Mouse (Mus musculus) spleen, postnatal 4 days (tissue): ENCODE measurements around the gene 6430571L13Rik.
"Not testable (repeated sequence)": the region's sequence is repeated elsewhere in the genome, so short reads cannot be mapped to it uniquely, and the experiment has no call there.

ENCODE experiments used
- DNase-seq, 2 experiments: peaks; one replicate each; pipeline ENCODE4 v3.0.0; 2022; ENCODE audit warnings: low spot score in 2 of 2

6430571L13Rik gene

DNA sequence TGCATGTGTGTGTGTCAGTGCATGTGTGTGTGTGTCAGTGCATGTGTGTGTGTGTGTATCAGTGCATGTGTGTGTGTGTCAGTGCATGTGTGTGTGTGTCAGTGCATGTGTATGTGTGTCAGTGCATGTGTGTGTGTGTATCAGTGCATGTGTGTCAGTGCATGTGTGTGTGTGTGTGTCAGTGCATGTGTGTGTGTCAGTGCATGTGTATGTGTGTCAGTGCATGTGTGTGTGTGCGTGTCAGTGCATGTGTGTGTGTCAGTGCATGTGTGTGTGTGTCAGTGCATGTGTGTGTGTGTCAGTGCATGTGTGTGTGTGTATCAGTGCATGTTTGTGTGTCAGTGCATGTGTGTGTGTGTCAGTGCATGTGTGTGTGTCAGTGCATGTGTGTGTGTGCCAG lies 33.7 kb upstream of the 6430571L13Rik start:
- not testable (repeated sequence) for DNase-seq

DNA sequence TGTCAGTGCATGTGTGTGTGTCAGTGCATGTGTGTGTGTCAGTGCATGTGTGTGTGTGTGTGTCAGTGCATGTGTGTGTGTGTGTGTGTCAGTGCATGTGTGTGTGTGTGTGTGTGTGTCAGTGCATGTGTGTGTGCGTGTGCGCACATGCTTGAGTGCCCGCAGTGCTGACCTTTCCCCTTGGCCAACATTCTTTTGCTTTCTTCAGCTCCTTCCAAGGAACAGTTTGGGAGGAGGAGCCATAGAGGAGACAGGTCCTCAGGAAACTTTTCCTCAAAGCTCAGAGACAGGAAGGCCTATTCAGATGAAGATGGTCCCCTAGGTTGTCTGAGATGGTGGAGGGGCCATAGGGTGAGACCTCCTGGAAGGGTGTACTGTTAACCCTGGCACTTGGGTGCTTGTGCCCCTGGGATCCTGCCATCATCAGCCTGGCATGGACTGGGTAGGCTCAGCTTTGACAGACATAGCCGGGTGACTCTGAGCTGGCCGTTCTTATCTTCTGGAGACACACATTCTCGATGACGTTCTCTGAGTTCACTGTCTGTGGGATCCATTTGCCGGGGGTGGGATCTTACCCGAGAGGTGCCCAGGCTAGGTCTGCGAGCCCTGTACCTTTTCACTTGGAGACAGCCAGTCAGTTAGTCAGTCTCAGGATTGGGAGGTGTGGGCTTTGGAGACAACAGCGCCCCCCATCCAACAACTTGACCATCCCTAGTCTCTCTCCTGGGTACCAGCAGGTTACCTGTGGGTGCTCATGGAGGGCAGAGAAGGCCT lies 33.1 kb upstream of the 6430571L13Rik start:
- peak in 1 of 2 experiments; percentile 51 for DNase-seq

DNA sequence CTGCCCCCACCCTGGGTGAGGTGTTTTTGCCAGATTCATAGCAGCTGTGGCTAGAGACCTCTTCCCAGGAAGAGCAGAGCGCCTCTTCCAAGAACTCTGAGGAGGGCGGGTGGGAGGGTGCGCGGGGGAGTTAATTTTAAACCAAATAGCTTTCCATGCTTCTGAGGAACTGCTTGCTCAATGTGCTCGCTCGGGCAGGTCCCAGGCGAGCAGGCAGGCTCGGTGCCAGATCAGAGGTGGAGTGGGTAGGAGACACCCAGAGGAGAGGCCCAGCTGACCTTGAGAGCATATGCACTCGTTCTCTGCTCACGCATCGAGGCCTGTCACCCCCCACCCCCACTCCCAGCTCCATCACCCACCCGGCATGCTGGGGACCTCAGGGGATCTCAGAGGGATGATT lies 32.5 kb upstream of the 6430571L13Rik start:
- DNase-seq = peak; percentile 53 to 72

DNA sequence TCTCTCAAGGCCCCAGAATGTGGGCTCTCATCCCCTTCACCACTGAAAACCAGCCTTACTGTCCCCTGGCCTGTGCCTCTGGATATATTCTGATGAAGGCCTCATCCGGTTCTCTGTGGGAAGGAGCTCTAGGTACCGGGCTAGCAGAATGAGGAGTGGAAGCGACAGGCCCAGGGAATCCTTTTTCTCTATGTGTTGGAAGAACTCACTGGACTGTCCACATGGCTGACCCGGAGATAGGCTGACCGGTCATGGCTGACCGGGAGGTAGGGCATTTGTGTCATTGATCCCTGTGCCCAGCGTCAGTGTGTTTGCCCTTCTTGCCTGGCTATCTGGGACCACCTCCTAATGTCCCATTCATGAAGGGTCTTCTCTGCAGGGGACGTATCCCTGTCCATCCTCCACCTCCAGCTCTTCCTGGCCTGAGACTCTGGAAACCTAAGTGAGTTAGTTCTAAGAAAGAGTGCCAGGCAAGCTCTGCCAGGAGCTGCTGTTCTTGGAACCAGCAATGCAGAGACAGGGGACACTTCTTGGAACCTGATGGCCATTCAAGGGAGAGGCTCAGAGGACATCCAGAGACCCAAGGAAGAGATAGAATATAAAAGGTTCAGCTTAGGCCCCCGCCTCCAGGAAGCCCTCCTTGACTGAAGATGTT lies 31.9 kb upstream of the 6430571L13Rik start:
- no peak for DNase-seq

DNA sequence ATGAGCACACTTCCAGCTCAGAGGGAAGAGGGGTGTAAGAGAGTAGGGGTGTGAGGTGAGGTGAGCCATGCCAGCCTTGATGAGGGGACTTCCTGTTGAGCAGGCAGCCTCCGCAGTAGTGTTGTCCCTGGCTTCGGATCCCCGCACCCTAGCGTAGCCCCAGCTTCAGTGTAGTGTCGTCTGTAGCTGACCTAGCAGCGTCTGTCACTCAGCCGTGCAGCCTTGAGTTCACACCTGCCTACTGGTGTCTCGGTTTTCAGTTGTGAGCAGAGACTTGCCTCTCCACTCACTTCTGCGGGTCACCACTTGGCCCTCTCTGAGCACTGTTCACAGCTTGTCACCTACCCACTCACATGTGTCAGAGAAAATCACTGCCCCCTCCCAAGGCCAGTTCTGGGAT lies 31.2 kb upstream of the 6430571L13Rik start:
- no peak for DNase-seq

DNA sequence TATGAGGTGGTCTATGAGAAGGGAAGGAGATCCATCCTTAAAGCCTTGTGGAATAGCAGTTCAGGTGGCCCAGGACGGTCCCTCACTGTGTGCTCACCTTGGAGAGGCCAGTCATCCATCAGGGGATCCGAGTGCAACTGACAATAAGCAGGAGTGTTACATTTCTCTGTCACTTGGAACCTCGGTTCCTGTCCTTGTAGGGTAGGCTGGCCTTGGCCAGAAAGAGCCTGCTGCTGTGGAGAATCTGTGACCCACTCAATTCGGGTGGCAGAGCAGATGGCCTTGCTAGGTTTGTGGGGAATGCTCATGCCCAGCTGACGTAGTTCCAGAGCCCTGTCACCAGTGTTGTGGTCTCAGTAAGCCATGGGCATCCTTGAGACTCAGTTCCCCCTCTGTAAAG lies 30.8 kb upstream of the 6430571L13Rik start:
- no peak for DNase-seq

DNA sequence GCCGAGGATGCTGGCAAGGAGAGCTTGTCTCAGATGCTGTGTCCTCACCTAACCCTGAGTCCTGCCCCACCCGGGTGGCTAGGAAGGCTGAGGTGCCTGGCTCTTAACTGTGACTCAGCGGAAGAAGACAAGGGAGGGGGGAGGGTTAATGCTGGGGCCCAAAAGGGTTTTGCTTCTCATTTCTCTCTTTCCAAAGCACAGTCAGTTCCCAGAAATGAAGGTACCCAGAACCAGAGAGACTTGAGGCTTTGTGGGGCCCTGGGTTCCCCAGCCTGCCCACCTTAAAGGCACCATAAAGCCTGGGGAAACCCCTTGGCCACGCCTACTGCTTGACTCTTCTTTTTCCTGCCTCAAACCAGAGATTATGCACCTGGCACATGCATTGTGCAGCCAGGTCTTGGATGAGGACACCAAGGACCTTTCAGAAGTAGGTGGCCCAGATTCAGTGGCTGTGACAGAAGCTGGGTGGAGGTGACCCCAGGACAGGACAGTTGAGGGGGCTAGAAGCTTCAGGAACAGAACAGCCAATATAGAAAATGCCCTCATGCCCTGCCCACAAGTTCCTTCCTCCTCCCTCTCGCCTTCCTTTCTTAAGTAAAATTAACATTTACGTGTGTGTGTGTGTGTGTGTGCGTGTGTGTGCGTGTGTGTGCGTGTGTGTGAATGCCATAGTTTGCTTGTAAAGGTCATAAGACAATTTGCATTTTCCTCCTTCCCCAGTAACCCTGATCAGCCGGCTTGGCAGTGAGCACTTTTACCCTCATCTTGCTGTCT lies 27.4 kb upstream of the 6430571L13Rik start:
- DNase-seq = peak in 1 of 2 experiments; percentile 52

DNA sequence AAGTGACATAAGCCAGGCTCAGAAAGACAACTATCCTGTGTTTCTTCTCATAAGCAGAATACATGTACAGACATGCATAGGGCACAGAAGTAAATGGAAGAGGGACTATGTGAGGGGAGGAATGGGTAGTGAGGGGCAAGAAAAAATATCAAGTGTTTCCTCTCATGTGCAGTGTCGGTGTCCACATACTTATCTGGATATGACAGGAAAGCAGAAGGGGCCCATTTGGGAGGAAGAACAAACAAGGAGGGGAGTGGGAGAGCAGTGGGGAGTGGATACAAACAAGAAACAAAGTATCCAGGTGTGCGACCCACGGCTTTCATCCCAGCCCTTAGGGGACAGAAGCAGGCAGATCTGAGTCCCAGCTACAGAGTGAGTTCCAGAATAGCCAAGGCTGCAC lies 26.5 kb upstream of the 6430571L13Rik start:
- DNase-seq = no peak

DNA sequence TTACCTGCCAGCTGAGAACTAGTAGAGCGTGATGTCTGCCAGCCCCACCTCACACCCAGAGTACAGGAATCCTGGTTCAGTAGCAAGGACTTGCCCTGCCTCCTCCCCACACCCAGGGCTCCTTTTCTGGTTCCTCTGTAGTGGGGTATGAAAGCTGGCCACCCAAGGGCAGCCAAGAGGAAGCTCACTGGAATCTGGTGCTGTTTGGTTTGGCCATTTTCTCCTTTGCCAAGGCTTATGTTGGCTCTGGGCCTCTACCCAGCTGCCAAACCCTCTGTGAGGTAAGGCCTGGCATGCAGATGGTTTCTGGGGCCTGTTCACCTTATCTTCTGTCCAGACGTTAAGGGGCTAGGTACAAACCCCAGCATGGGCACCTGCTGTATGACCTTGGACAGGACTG lies 24.6 kb upstream of the 6430571L13Rik start:
- DNase-seq = no peak

DNA sequence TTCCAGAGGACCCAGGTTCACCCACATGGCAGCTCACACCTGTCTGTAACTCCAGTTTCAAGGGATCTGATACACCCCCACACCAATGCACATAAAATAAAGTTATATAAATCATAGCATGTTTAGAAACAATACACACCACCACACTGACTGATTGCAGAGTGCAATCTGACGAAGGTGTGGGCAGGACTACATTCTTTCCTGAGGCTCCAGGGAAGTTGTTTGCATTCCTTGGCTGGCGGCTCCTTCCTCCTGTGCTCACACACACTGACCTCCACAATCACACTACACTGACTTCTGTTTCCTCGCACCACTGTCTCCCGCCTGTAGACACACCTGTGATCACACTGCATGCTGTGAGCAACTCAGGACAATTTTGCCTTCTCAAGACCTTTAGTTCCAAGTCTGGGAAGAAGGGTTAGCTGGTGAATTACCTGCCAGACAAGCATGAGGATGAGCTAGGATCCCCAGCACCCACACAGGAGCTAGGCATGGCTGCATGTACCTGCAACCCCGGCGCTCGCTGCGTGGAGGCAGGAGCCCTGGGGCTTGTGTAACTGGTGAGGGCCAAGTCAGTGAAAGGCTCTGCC lies 17.8 kb upstream of the 6430571L13Rik start:
- DNase-seq = no peak

DNA sequence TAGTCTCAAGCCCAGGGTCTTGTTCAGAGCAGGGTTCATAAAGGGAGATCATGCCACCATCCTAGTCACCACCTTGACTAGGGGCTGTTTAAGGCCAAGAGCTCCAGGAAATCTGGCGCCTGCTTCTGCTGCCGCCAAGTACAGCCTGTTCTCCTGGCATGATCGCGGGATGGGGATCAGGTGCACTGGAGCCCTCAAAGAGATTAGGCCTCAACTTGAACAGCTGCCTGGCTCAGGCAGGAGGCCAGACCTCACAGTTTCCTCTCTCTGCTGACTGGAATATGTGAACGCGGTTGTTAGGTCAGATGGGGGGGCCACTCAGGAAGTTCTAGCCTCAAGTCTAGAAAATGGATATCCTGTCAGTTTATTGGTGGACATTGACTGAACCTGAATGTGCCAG lies 16.8 kb upstream of the 6430571L13Rik start:
- no peak for DNase-seq

DNA sequence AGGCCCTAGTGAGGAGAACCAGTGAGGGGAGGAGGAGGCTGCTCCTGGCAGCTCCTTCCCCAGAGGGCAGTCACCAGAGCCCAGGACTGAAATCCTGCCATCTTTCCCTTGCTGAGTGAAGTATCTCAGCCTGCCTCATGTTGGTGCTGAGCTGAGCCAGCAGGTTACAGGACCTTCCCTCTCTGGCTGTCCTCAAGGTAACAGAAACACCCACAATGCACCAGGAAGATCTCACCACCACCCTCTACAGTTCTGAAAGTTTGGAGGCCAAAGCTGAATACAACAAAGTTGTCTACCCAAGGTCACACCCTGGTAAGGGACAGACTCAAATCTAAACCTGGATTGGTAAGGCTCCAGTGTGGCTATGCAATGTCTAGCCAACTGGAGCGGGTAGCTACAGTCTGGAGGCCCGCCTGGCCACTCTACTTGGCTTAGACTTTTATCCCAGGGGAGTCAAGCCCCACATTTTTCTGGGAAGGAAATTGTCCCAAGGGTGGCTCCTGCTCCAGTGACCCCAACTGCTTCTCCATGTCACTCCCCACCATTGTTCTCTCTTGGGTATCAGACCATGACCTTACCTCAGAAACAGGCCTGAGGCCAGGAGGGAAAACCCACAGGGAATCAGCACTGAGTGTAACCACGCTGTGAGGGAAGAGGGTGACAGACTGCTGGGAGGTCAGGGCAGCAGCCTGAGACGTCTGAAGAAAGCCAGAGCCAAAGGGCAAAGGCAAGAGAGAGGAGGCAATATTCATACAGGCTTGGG lies 15.4 kb upstream of the 6430571L13Rik start:
- no peak for DNase-seq

DNA sequence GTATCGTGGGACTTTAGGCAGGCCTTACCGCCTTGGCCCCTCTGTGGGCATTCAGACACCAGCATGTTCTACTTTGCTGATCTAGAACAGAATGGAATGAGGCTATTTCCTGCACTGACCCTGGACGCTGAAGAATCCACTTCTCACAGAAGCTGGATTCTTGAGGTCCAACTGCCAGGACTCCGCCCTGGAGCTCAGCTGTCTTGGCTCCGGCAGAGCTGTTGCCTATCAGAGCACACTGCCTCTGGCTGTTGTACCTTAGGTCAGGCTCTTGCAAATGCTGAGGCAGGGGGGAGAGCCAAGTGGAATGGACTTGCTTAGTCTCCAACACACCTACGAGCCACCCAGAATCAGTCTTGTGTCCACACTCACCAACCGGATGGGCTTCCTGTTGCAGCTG lies 14.5 kb upstream of the 6430571L13Rik start:
- no peak for DNase-seq

DNA sequence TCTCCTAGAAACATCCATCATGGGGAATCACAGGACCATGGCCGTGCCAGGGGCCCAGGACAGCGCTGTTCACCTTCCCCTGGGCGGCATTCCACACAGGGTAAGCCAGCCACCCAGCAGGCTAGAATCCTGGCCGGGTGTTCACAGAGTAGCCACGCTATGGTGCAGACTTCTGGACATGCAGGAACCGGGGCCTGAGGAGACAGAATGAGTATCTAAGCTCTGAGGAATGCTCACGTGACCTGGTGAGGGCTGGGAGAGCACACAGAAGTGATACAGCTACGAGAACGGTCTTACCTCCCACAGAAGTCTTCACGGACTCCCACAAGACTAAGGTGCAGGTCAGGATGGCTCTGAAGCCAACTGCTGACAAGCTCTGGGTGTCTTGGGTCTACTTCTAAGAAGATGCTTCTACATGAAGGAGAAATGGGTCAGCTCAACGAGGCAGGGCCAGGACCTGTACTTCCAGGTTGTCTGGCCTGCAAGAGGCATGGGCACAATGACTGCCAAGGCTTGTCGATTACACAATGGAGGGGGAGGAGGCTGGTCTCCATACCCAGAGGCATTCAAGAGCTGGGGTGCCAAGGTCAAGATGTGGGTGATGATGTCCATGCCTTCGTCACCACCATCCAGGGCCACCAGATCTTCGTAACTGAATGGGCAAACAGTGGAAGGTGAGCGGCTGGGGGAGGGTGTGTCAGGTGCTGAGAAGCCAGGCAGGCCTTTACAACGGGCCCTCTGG lies 12.4 kb upstream of the 6430571L13Rik start:
- no peak for DNase-seq

DNA sequence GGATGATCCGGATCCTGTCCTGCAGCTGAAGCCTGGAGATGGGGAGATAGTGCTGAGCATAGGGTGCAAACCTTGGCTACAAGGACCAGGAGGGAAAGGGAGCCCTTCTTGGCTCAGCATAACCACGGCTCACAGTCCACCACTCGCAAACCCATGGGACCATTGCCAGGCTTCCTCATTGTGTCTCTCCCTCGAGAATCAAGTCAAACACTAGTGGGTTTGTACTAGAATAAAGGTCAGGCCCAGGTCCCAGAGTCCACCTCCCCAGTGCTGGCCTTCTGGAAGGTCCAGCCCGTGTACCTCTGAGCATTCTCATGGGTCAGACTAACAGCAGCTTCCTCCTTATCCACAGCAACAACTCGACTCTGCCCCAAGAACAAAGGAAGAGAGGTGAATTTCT lies 9.6 kb upstream of the 6430571L13Rik start:
- DNase-seq = no peak

DNA sequence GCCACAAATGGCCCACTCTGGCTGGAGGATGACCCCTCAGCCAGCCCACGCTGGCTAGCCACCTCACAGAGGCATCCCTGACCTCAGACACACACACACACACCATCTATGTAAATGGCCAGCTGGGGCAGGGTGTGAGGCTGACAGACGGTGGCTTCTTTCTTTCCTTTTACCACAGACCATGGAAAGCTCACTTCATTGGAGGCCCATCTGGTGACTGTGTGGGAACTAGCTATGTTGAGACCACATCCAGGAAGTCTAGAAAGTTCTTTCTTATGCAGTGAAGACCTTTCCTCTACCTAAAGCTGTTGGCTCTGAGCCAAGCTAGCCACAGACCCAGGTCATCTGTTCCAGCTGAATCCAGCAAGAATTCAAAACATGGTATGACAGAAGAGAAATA lies 6.7 kb upstream of the 6430571L13Rik start:
- no peak for DNase-seq

DNA sequence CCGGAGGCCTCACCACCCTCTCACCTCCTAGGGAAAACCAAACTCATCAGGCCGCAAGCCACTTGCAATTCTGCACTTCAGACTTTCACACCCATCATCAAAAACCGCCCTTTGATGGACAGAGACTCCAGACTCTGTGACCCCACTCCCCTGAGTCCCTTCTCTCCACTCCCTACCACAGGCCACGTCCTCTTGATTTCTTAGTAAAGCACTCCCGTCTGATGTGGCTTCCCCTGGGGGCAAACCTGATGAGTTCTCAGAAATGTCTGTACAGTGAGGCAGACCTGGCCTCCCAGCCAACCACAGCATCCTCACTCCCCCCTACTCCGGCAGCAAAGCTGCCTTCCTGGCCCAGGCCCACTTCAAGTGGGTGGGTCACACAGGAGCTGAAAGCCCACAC lies 6.0 kb upstream of the 6430571L13Rik start:
- DNase-seq = no peak

DNA sequence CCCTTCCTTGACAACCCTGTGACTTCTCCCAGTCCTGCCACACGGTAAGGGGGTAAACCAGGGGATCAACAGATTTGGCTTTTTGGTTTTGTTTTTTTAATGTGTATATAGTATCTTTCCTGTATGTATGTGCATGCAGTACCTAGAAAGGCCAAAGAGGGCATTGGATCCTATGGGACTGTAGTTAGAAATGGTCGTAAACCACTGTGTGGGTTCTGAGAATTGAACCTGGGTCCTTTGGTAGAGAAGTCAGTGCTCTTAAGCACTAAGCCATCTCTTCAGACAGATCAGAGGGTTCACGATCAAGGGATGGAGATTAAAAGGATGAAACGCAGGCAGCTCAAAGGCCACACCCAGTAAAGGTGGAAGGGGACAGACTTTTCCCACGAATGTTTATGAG lies 5.4 kb upstream of the 6430571L13Rik start:
- no peak for DNase-seq

DNA sequence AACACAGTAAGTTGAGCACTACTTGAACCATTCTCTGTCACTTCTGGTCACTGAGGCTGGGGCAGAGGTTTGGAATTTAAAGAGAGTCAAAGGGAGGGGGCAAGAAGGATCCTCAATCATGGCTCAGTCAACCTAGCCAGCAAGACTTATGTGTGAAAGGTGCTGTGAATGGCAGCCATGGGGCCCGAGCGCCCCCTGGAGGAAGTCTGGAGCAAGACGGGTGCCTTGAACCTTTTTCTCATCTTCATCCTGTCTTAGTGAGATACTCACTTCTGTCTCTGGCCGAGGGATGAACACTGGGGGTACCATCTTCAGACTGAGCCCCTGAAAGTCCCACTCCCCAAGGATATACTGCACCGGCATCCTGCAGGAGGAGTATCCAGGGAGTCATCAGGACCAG lies 4.5 kb upstream of the 6430571L13Rik start:
- DNase-seq = peak; percentile 74 to 91

DNA sequence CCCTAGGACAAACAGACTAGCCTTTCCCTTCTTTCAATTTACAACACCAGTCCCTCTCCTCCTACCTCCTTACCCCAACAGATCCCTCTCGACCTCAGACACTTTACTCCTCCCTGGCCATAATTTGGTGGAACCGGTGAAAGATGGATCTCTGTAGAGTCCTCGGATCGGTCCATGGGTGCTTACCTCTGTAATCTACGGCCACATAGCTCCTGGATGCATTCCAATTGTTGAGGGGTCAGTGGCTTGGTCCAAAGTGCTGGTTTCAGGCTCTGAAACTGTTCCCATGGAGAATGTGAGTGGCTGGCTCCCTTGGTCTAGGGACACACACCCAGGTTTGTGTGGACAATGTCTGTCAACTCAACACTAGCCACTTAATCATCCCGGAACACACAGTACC lies 4.0 kb upstream of the 6430571L13Rik start:
- no peak for DNase-seq
